Mouse (Mus musculus) cortical plate, adult 2 months (tissue): ENCODE results near the gene Atf5.

ENCODE experiments used
- CTCF ChIP-seq: fragments of 200-500 bp; IDR thresholded peaks from 2 replicates; pipeline ENCODE4 v1.5.1; 2011; ENCODE audit warnings: mild to moderate bottlenecking, control low read depth, low read length; ENCODE audit not compliant: insufficient read depth; ENCODE audit errors: extremely low read depth
- POLR2A ChIP-seq: fragments of 200-500 bp; IDR thresholded peaks from 2 replicates; pipeline ENCODE4 v1.6.1; 2011; ENCODE audit warnings: mild to moderate bottlenecking, low read length, control low read depth; ENCODE audit not compliant: insufficient read depth; ENCODE audit errors: extremely low read depth

GRCm38 (mm10) chr7:44852259-44853027, 36.0 kb upstream of the Atf5 start:
- no peak for TF ChIP-seq CTCF
- TF ChIP-seq POLR2A: no peak
